Mouse (Mus musculus): Measurements from ENCODE around the gene Serinc5. TPM values are rescaled to one million over a fixed set of nuclear protein-coding genes. Genes with fewer than 3 reads are reported as not detected.

The Serinc5 gene
- 64.5 and 69.0 TPM in 2 replicates for polyA plus RNA-seq (2012; rRNA removed)

- Histone ChIP-seq H3K4me1 (ENCODE audit: control insufficient read depth, insufficient read depth, low read length) (peaks cover 6% of the 10 kb centered on the region), H3K4me3 (ENCODE audit: insufficient read depth, low read length) (peak within 1 kb of the TSS; percentile 99), H3K27ac (ENCODE audit: insufficient read depth, low read length) (peak within 1 kb of the TSS; percentile 95)
- TF ChIP-seq CTCF (IDR thresholded peaks at IDR 0.05; ENCODE audit: extremely low read depth, insufficient read depth, low read length) = no peak
- peak; percentile 67 for TF ChIP-seq POLR2A (IDR thresholded peaks at IDR 0.05; ENCODE audit: extremely low read depth, insufficient read depth, low read length)
Observed at GRCm38 (mm10) chr13:92610311-92611221, at the start of gene Serinc5. Serinc5 (plus strand) TSS chr13:92611091.

DNA sequence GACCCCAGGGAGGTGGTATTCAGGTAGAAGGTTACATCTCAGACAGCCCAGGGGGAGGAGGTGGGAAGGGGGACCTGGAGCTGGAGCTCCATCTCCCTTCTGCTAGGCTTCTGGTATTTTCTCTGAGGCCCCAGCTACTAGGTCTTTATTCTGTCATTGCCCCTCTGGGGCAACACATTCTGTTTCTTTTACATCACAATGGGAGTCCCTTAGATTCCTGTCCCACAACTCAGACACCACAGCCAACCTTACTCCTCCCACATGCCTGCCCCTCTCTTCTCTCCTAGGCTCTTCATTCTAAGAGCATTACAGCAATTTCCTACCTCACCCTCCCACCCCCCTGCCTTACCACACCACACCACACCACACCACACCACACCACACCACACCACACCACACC lies 34.8 kb upstream of the Serinc5 start, which contains the start of gene Spz1:
TSS of gene Spz1 (minus strand) at position 101 of the 400 bp plus-strand sequence.
- TF ChIP-seq CTCF (IDR thresholded peaks at IDR 0.05; ENCODE audit: extremely low read depth, insufficient read depth, low read length) (no peak), POLR2A (IDR thresholded peaks at IDR 0.05; ENCODE audit: extremely low read depth, insufficient read depth, low read length) (no peak)
- Histone ChIP-seq H3K4me1 (ENCODE audit: control insufficient read depth, insufficient read depth, low read length) (0 out of 2 replicates have a peak, but pooled peaks cover 2% of the 10 kb centered on the region), H3K4me3 (ENCODE audit: insufficient read depth, low read length) (no peak within 1 kb of the TSS), H3K27ac (ENCODE audit: insufficient read depth, low read length) (no peak within 1 kb of the TSS)

DNA sequence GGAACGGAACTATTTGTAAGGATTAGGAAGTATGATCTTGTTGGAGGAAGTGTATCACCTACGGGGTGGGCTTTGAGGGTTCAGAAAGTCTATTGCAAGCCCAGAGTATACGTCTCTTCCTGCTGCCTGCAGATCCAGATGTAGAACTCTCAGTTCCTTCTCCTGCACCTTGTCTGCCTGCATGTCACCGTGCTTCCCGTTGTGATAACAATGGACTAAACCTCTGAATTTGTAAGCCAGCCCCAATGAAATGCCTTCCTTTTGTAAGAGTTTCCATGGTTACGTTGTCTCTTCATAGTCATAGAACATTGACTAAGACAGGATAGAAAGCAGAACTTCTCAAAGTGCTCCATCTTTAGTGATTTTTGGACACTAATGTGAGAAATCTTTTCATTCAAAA lies 34.2 kb upstream of the Serinc5 start:
- Histone ChIP-seq H3K4me1 (ENCODE audit: control insufficient read depth, insufficient read depth, low read length) (0 out of 2 replicates have a peak, but pooled peaks cover 2% of the 10 kb centered on the region), H3K4me3 (ENCODE audit: insufficient read depth, low read length) (no peak overlapping the region), H3K27ac (ENCODE audit: insufficient read depth, low read length) (no peak overlapping the region)
- TF ChIP-seq CTCF (IDR thresholded peaks at IDR 0.05; ENCODE audit: extremely low read depth, insufficient read depth, low read length) = no peak
- TF ChIP-seq POLR2A (IDR thresholded peaks at IDR 0.05; ENCODE audit: extremely low read depth, insufficient read depth, low read length) = no peak

DNA sequence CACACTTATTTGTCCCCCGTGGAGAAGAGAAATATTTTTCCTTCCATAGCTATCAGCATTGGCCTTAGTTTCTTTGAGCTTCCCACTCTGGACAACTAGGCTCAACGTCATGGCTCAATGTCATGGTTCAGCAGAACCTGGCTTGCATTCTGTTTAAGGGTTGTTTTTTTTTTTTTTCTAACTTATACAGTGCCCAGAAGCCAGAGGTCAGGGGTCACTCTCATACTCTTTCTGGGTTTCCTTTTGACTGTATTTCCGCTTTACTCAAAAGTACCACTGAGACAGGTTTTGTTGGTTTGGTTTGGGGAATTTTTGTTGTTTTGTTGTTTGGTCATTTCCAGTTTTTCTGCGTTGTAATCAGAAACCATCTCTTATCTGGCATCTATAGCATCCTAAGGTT lies 32.7 kb upstream of the Serinc5 start:
- H3K27ac ChIP-seq (ENCODE audit: insufficient read depth, low read length) = no peak overlapping the region
- no peak overlapping the region for H3K4me3 ChIP-seq (ENCODE audit: insufficient read depth, low read length)
- TF ChIP-seq CTCF (IDR thresholded peaks at IDR 0.05; ENCODE audit: extremely low read depth, insufficient read depth, low read length) (no peak), POLR2A (IDR thresholded peaks at IDR 0.05; ENCODE audit: extremely low read depth, insufficient read depth, low read length) (no peak)
- H3K4me1 ChIP-seq (ENCODE audit: control insufficient read depth, insufficient read depth, low read length) = 0 out of 2 replicates have a peak, but pooled peaks cover 2% of the 10 kb centered on the region

DNA sequence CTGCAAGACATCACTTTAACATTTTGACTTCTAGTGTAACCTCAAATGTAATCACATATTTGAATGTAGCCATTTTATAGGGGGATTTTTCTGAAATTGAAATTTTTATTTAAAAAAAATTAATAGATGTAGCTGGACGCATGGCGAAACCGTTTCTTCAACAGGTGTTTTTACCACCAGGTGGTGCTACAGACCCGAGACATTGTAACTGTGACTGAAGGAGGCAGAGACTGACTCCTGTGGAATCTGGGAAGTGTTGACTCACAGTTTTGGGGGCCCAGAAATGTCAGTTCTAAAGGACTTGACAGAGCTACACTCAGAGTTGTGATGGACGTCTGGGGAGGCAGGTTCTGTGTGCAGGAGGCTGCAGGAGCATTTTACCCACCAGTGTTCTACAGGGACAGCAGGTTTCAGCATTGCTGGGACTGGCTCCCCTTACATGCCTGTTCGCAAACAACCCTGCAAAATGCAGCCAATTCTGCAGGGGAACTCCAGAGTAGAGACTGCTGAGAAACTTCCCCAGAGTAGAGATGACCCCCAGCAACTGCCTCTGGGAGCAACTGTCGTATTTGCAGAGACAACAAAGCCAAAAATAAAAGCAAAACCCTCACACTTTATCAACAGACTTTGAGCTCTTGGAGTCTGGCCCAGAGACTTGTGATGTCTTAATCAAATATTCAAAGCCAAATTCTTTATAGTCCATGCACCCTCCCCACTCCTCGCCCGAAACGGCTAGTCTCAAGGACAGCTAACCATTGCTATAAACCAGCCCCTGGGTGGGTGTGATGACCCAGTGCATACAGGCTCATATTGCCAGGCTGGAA lies 30.5 kb upstream of the Serinc5 start:
- Histone ChIP-seq H3K4me1 (ENCODE audit: control insufficient read depth, insufficient read depth, low read length) (0 out of 2 replicates have a peak, but pooled peaks cover 2% of the 10 kb centered on the region), H3K27ac (ENCODE audit: insufficient read depth, low read length) (no peak overlapping the region), H3K4me3 (ENCODE audit: insufficient read depth, low read length) (no peak overlapping the region)
- TF ChIP-seq POLR2A (IDR thresholded peaks at IDR 0.05; ENCODE audit: extremely low read depth, insufficient read depth, low read length) (no peak), CTCF (IDR thresholded peaks at IDR 0.05; ENCODE audit: extremely low read depth, insufficient read depth, low read length) (peak; percentile 76)

GRCm38 (mm10) chr13:92584094-92584717 lies 26.7 kb upstream of the Serinc5 start:
- TF ChIP-seq CTCF (IDR thresholded peaks at IDR 0.05; ENCODE audit: extremely low read depth, insufficient read depth, low read length) (no peak), POLR2A (IDR thresholded peaks at IDR 0.05; ENCODE audit: extremely low read depth, insufficient read depth, low read length) (no peak)
- Histone ChIP-seq H3K27ac (ENCODE audit: insufficient read depth, low read length) (no peak overlapping the region), H3K4me3 (ENCODE audit: insufficient read depth, low read length) (no peak overlapping the region)

GRCm38 (mm10) chr13:92588704-92589103 lies 22.2 kb upstream of the Serinc5 start:
- Histone ChIP-seq H3K27ac (ENCODE audit: insufficient read depth, low read length) (no peak overlapping the region), H3K4me3 (ENCODE audit: insufficient read depth, low read length) (no peak overlapping the region)
- TF ChIP-seq POLR2A (IDR thresholded peaks at IDR 0.05; ENCODE audit: extremely low read depth, insufficient read depth, low read length) = no peak
- no peak for TF ChIP-seq CTCF (IDR thresholded peaks at IDR 0.05; ENCODE audit: extremely low read depth, insufficient read depth, low read length)

More at GRCm38 (mm10) chr13:92584094-92584717, 26.7 kb upstream of the Serinc5 start:
- no peaks in the 10 kb centered on the region for H3K4me1 ChIP-seq (ENCODE audit: control insufficient read depth, insufficient read depth, low read length)

GRCm38 (mm10) chr13:92589255-92589654 lies 21.6 kb upstream of the Serinc5 start:
- no peak for TF ChIP-seq POLR2A (IDR thresholded peaks at IDR 0.05; ENCODE audit: extremely low read depth, insufficient read depth, low read length)
- no peak for TF ChIP-seq CTCF (IDR thresholded peaks at IDR 0.05; ENCODE audit: extremely low read depth, insufficient read depth, low read length)
- no peak overlapping the region for H3K4me3 ChIP-seq (ENCODE audit: insufficient read depth, low read length)
- H3K4me1 ChIP-seq (ENCODE audit: control insufficient read depth, insufficient read depth, low read length) = no peaks in the 10 kb centered on the region
- H3K27ac ChIP-seq (ENCODE audit: insufficient read depth, low read length) = no peak overlapping the region

More at GRCm38 (mm10) chr13:92588704-92589103, 22.2 kb upstream of the Serinc5 start:
- H3K4me1 ChIP-seq (ENCODE audit: control insufficient read depth, insufficient read depth, low read length) = no peaks in the 10 kb centered on the region

DNA sequence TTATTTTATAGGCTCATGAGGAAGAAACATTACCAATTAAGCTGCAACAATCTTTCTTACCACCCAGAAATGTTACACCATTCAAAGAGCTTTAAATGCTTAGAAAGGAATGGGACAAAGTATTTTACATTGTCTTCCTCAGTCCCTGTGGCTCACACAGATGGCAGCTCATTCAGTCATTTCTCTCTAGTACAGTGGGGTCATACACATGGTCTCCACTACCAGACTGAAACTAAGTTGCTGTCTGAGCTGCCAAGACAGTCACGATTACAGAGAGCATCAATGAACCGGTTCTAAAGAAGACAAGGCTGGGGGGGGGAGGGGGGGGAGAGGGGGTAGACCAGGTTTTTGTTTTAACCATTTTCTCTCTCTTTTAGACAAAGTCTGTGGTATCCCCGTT lies 19.7 kb upstream of the Serinc5 start:
- H3K4me3 ChIP-seq (ENCODE audit: insufficient read depth, low read length) = no peak overlapping the region
- no peak overlapping the region for H3K27ac ChIP-seq (ENCODE audit: insufficient read depth, low read length)
- H3K4me1 ChIP-seq (ENCODE audit: control insufficient read depth, insufficient read depth, low read length) = no peaks in the 10 kb centered on the region
- TF ChIP-seq CTCF (IDR thresholded peaks at IDR 0.05; ENCODE audit: extremely low read depth, insufficient read depth, low read length) (no peak), POLR2A (IDR thresholded peaks at IDR 0.05; ENCODE audit: extremely low read depth, insufficient read depth, low read length) (no peak)
